In genomic region chrX:155306390-155306789, GRCm38 (mm10) we compare ENCODE assay signal across 19 mouse cellular contexts. TPM values are rescaled to one million over a fixed set of nuclear protein-coding genes. Genes with fewer than 3 reads are reported as not detected.
DNase-seq lines count a peak whose midpoint lies in the region; ATAC-seq and TF ChIP-seq lines count a peak whose summit lies in the region.
"Had no signal": no experiment of that assay in that cellular context is flagged by ENCODE, and none has a peak within 500 bp of the region (broad histone marks: within the 10 kb centered on the region; RNA-seq: fewer than 3 reads in every experiment).

No protein-coding gene starts in this region.

- H3K9me3 ChIP-seq in intestine, postnatal 0 days (ENCODE audit: control insufficient read depth) = no peaks in the 10 kb centered on the region
- no peaks in the 10 kb centered on the region for H3K9me3 ChIP-seq in intestine, embryonic 15.5 days
- H3K9me3 ChIP-seq in midbrain, embryonic 13.5 days = no peaks in the 10 kb centered on the region
- H3K9me3 ChIP-seq: embryonic facial prominence, embryonic 10.5 days; limb, embryonic 12.5 days; lung, embryonic 15.5 days; midbrain, embryonic 12.5 days; stomach, embryonic 15.5 days had no signal

- H3K4me2 ChIP-seq in intestine, postnatal 0 days (replicated peaks; ENCODE audit: low read depth) = no peak overlapping the region
- H3K4me2 ChIP-seq in intestine, embryonic 15.5 days (replicated peaks) = no peak overlapping the region
- no peak overlapping the region for H3K4me2 ChIP-seq in midbrain, embryonic 13.5 days (replicated peaks)
- H3K4me2 ChIP-seq: limb, embryonic 12.5 days; lung, embryonic 15.5 days; midbrain, embryonic 12.5 days; stomach, embryonic 15.5 days had no signal

- no peak overlapping the region for H3K4me3 ChIP-seq in intestine, postnatal 0 days (ENCODE audit: low read depth, low read length)
- no peak overlapping the region for H3K4me3 ChIP-seq in intestine, embryonic 15.5 days (replicated peaks)
- H3K4me3 ChIP-seq in midbrain, embryonic 13.5 days (replicated peaks) = no peak overlapping the region
- H3K4me3 ChIP-seq: embryonic facial prominence, embryonic 10.5 days; limb, embryonic 12.5 days; lung, embryonic 15.5 days; midbrain, embryonic 12.5 days; stomach, embryonic 15.5 days had no signal

- H3K4me1 ChIP-seq in intestine, postnatal 0 days (replicated peaks; ENCODE audit: control insufficient read depth, insufficient read depth, low read length) = no peaks in the 10 kb centered on the region
- H3K4me1 ChIP-seq in intestine, embryonic 15.5 days (replicated peaks) = no peaks in the 10 kb centered on the region
- no peaks in the 10 kb centered on the region for H3K4me1 ChIP-seq in midbrain, embryonic 13.5 days (replicated peaks)
- H3K4me1 ChIP-seq: embryonic facial prominence, embryonic 10.5 days; limb, embryonic 12.5 days; lung, embryonic 15.5 days; midbrain, embryonic 12.5 days; stomach, embryonic 15.5 days had no signal

- in situ Hi-C loops in Patski (cut with MboI; ENCODE audit: low pct_unique_long_range_greater_than_20kb) = loop anchor here (25.0 kb wide), 1 partner anchor 594 kb away; no protein-coding TSS in a partner anchor

- H3K27ac ChIP-seq in intestine, postnatal 0 days (ENCODE audit: low read depth, low read length) = no peak overlapping the region
- no peak overlapping the region for H3K27ac ChIP-seq in intestine, embryonic 15.5 days
- H3K27ac ChIP-seq in midbrain, embryonic 13.5 days = no peak overlapping the region
- H3K27ac ChIP-seq: embryonic facial prominence, embryonic 10.5 days; hindbrain, postnatal 0 days; limb, embryonic 12.5 days; lung, embryonic 15.5 days; midbrain, embryonic 12.5 days; stomach, embryonic 15.5 days had no signal

- CTCF ChIA-PET in Patski (lab: Charles Lee) = interaction anchor here (0.9 to 1.1 kb wide), 2 partner anchors 9 to 70 kb away, joined by 3 to 5 read pairs; no protein-coding TSS in a partner anchor

- TF ChIP-seq CTCF in intestine, postnatal 0 days (IDR thresholded peaks at IDR 0.05; ENCODE audit: low read depth) = peak; percentile 50
- peak; percentile 52 for TF ChIP-seq CTCF in Patski (IDR thresholded peaks at IDR 0.05)

- ATAC-seq in intestine, postnatal 0 days = no peak
- no peak for ATAC-seq in intestine, embryonic 15.5 days
- ATAC-seq in Patski = no peak
- no peak for ATAC-seq in midbrain, embryonic 13.5 days
- ATAC-seq: hindbrain, postnatal 0 days had no signal

- POLR2A ChIA-PET in Patski (lab: Charles Lee) = interaction anchor here (0.6 kb wide), 1 partner anchor 18 kb away, joined by 3 read pairs; no protein-coding TSS in a partner anchor

- no peaks in the 10 kb centered on the region for H3K27me3 ChIP-seq in intestine, postnatal 0 days (replicated peaks; ENCODE audit: control insufficient read depth, insufficient read depth, low read length)
- H3K27me3 ChIP-seq in intestine, embryonic 15.5 days (replicated peaks) = no peaks in the 10 kb centered on the region
- no peaks in the 10 kb centered on the region for H3K27me3 ChIP-seq in Patski
- H3K27me3 ChIP-seq in midbrain, embryonic 13.5 days = no peaks in the 10 kb centered on the region
- H3K27me3 ChIP-seq: limb, embryonic 12.5 days; lung, embryonic 15.5 days; midbrain, embryonic 12.5 days; stomach, embryonic 15.5 days had no signal

- WGBS in intestine, postnatal 0 days = 94% methylated on average over 2 of the region's 2 CpGs
- WGBS in intestine, embryonic 15.5 days = 95% methylated on average over 2 of the region's 2 CpGs
- 93% methylated on average over 2 of the region's 2 CpGs for WGBS in midbrain, embryonic 13.5 days

- DNase-seq in lung, postnatal 36 days = peak; percentile 18
- DNase-seq in lung, postnatal 25 days (ENCODE audit: low spot score) = no peak
- no peak for DNase-seq in Patski (ENCODE audit: low read depth, low spot score)
- DNase-seq in naive thymus-derived CD4-positive, alpha-beta T cell, adult 2 months (ENCODE audit: low read depth) = peak; percentile 5
- no peak for DNase-seq in frontal cortex, postnatal 36 days (ENCODE audit: low spot score in 2 of 2)
- DNase-seq: adrenal gland, postnatal 10 days; cerebellum, adult 9-11 months; heart, adult 11 months; heart, postnatal 14 days; right cerebral cortex, postnatal 4 days had no signal

- H3K9ac ChIP-seq in intestine, postnatal 0 days (ENCODE audit: low read depth, low read length) = no peak overlapping the region
- no peak overlapping the region for H3K9ac ChIP-seq in intestine, embryonic 15.5 days
- no peak overlapping the region for H3K9ac ChIP-seq in midbrain, embryonic 13.5 days (replicated peaks)
- H3K9ac ChIP-seq: limb, embryonic 12.5 days; lung, embryonic 15.5 days; midbrain, embryonic 12.5 days; stomach, embryonic 15.5 days had no signal

- no peaks in the 10 kb centered on the region for H3K36me3 ChIP-seq in intestine, postnatal 0 days (ENCODE audit: control insufficient read depth, insufficient read depth)
- H3K36me3 ChIP-seq in intestine, embryonic 15.5 days = no peaks in the 10 kb centered on the region
- no peaks in the 10 kb centered on the region for H3K36me3 ChIP-seq in midbrain, embryonic 13.5 days
- H3K36me3 ChIP-seq: embryonic facial prominence, embryonic 10.5 days; limb, embryonic 12.5 days; lung, embryonic 15.5 days; midbrain, embryonic 12.5 days; stomach, embryonic 15.5 days had no signal

RNA-seq across cellular contexts. Expression of gene Prdx4, which starts 34.2 kb away (rescaled TPM):
- 107 and 117 TPM in 2 replicates for polyA plus RNA-seq in intestine, postnatal 0 days (2015; fragmentation: Nextera tagmentation; extraction: Ambion mirVana)
- 220 and 243 TPM in 2 replicates for polyA plus RNA-seq in intestine, embryonic 15.5 days (2015; fragmentation: Nextera tagmentation; extraction: Ambion mirVana)
- 133 TPM for polyA plus RNA-seq in Patski (2021)
- polyA plus RNA-seq in midbrain, embryonic 13.5 days (2015; fragmentation: Nextera tagmentation; extraction: Ambion mirVana) = 126 and 128 TPM in 2 replicates

RNA-seq across cellular contexts. Expression of gene Acot9, which starts 44.1 kb away (rescaled TPM):
- 26.2 and 26.3 TPM in 2 replicates for polyA plus RNA-seq in intestine, postnatal 0 days (2015; fragmentation: Nextera tagmentation; extraction: Ambion mirVana)
- 26.6 and 33.5 TPM in 2 replicates for polyA plus RNA-seq in intestine, embryonic 15.5 days (2015; fragmentation: Nextera tagmentation; extraction: Ambion mirVana)
- polyA plus RNA-seq in Patski (2021) = 176 TPM
- polyA plus RNA-seq in midbrain, embryonic 13.5 days (2015; fragmentation: Nextera tagmentation; extraction: Ambion mirVana) = 31.2 and 35.6 TPM in 2 replicates

Comparison
In these comparisons a context has a peak if more than half of its experiments do, and no peak if none do; other contexts are left out.
1. DNase-seq: peak in lung, postnatal 36 days (single experiment) and naive thymus-derived CD4-positive, alpha-beta T cell, adult 2 months (single experiment); none in lung, postnatal 25 days (single experiment), Patski (single experiment) and frontal cortex, postnatal 36 days (0 of 2).